Mouse (Mus musculus) frontal cortex, postnatal 14 days (tissue): ENCODE measurements around the gene Aldh9a1.

Source experiments
- DNase-seq, 2 experiments: peaks; one replicate each; pipeline ENCODE4 v3.0.0; 2022; ENCODE audit warnings: low spot score in 2 of 2

Gene Aldh9a1

GRCm38 (mm10) chr1:167384156-167384555 lies 34.4 kb downstream of the Aldh9a1 start:
- DNase-seq: no peak

GRCm38 (mm10) chr1:167385211-167385610 lies 35.4 kb downstream of the Aldh9a1 start:
- no peak for DNase-seq

GRCm38 (mm10) chr1:167385636-167386035 lies 35.8 kb downstream of the Aldh9a1 start:
- no peak for DNase-seq

- DNase-seq: no peak
Observed at GRCm38 (mm10) chr1:167386466-167386865, 36.7 kb downstream of the Aldh9a1 start.

- no peak for DNase-seq
Observed at GRCm38 (mm10) chr1:167387310-167387709, 37.5 kb downstream of the Aldh9a1 start.

GRCm38 (mm10) chr1:167387796-167388195 lies 38.0 kb downstream of the Aldh9a1 start:
- no peak for DNase-seq

GRCm38 (mm10) chr1:167388571-167388970 lies 38.8 kb downstream of the Aldh9a1 start:
- DNase-seq: no peak

- DNase-seq: no peak
Observed at GRCm38 (mm10) chr1:167389584-167389983, 39.8 kb downstream of the Aldh9a1 start.

GRCm38 (mm10) chr1:167390381-167390780 lies 40.6 kb downstream of the Aldh9a1 start:
- DNase-seq: no peak

- DNase-seq: no peak
Observed at GRCm38 (mm10) chr1:167391241-167391640, 41.5 kb downstream of the Aldh9a1 start.

- DNase-seq: no peak
Observed at GRCm38 (mm10) chr1:167392031-167392640, 42.3 kb downstream of the Aldh9a1 start.

GRCm38 (mm10) chr1:167392687-167393086 lies 42.9 kb downstream of the Aldh9a1 start:
- peak in 1 of 2 experiments; percentile 25 for DNase-seq

- no peak for DNase-seq
Observed at GRCm38 (mm10) chr1:167393281-167393680, 43.5 kb downstream of the Aldh9a1 start.

GRCm38 (mm10) chr1:167393683-167394492 lies 44.1 kb downstream of the Aldh9a1 start, which contains the start of gene Mgst3:
Gene Mgst3, minus strand, starts transcription at chr1:167393841.
- peak; percentile 90 to 91 for DNase-seq

- no peak for DNase-seq
Observed at GRCm38 (mm10) chr1:167405237-167405636, 55.4 kb downstream of the Aldh9a1 start.

- no peak for DNase-seq
Observed at GRCm38 (mm10) chr1:167409601-167410000, 59.8 kb downstream of the Aldh9a1 start.

GRCm38 (mm10) chr1:167411991-167412715 lies 62.4 kb downstream of the Aldh9a1 start:
- no peak for DNase-seq

GRCm38 (mm10) chr1:167414846-167415245 lies 65.1 kb downstream of the Aldh9a1 start:
- peak; percentile 45 to 74 for DNase-seq
